Mouse (Mus musculus) midbrain, embryonic 13.5 days (tissue): ENCODE data around the gene Kif26a. TPM values are rescaled to one million over a fixed set of nuclear protein-coding genes. Genes with fewer than 3 reads are reported as not detected.
A peak's percentile ranks its signal among the peaks of the same experiment; 100 is the strongest.

Source experiments
- ATAC-seq: fragments of 200-750 bp; cut with Nextera tagmentation; 2 replicates; pipeline ENCODE4 v1.8.0; 2017; ENCODE audit warnings: mild to moderate bottlenecking, moderate TSS enrichment, moderate library complexity
- H3K27ac ChIP-seq: fragments of 300-500 bp; sonication (generic); 2 replicates; pipeline ENCODE4 v1.5.1; 2015; ENCODE audit warnings: inconsistent platforms, mild to moderate bottlenecking, moderate library complexity
- H3K27me3 ChIP-seq: fragments of 300-500 bp; sonication (generic); 2 replicates; pipeline ENCODE4 v1.6.1; 2015; ENCODE audit warnings: mild to moderate bottlenecking, inconsistent platforms
- H3K36me3 ChIP-seq: fragments of 300-500 bp; sonication (generic); 2 replicates; pipeline ENCODE4 v1.6.1; 2015; ENCODE audit warnings: mild to moderate bottlenecking, inconsistent platforms
- H3K4me1 ChIP-seq: fragments of 300-500 bp; sonication (generic); replicated peaks from 2 replicates; pipeline ENCODE4 v1.6.1; 2015; ENCODE audit warnings: inconsistent platforms
- H3K4me2 ChIP-seq: fragments of 300-500 bp; sonication (generic); replicated peaks from 2 replicates; pipeline ENCODE4 v1.6.1; 2015; ENCODE audit warnings: moderate library complexity, mild to moderate bottlenecking, inconsistent platforms
- H3K4me3 ChIP-seq: fragments of 300-500 bp; sonication (generic); replicated peaks from 2 replicates; pipeline ENCODE4 v1.5.1; 2015; ENCODE audit warnings: mild to moderate bottlenecking, inconsistent platforms
- H3K9ac ChIP-seq: fragments of 300-500 bp; sonication (generic); replicated peaks from 2 replicates; pipeline ENCODE4 v1.6.1; 2015; ENCODE audit warnings: mild to moderate bottlenecking, inconsistent platforms
- H3K9me3 ChIP-seq: fragments of 300-500 bp; sonication (generic); 2 replicates; pipeline ENCODE4 v1.6.1; 2016; ENCODE audit warnings: mild to moderate bottlenecking, inconsistent platforms
- WGBS: fragments of 180-500 bp; shearing (Covaris S2); methylation state at CpG from one replicate; pipeline ENCODE4 v1.1.7; 2015; 5-methylcytosine and 5-hydroxymethylcytosine counted together
- microRNA counts: library from miRNA; unstranded; fragments of <30 nt; microRNA quantifications from one replicate; lab custom pipeline; 2016
- microRNA-seq: library from miRNA; unstranded; fragments of <30 nt; microRNA quantifications from one replicate; pipeline ENCODE4, GENCODE M21; 2016
- polyA plus RNA-seq: library from polyadenylated mRNA; unstranded; fragments of >200 nt; fragmentation: Nextera tagmentation; extraction: Ambion mirVana; gene quantifications from 2 replicates; pipeline ENCODE4 v1.2.1, GENCODE M21; 2015

Kif26a gene
- polyA plus RNA-seq, 1 experiment from 2014 or later, result 11.4 TPM

- peaks cover 62% of the 10 kb centered on the region for H3K4me1 ChIP-seq
- no peaks in the 10 kb centered on the region for H3K36me3 ChIP-seq
- H3K9me3 ChIP-seq, result no peaks in the 10 kb centered on the region
- no peak overlapping the region for H3K9ac ChIP-seq
- H3K27ac ChIP-seq, result peak overlapping the region; percentile 45; the same call in 1 of the 2 replicates
- WGBS, result 54% methylated on average over 10 of the region's 10 CpGs
- no peak overlapping the region for H3K4me2 ChIP-seq
- H3K27me3 ChIP-seq, result peaks cover 8% of the 10 kb centered on the region; the same call in 1 of the 2 replicates
- ATAC-seq, result 0 out of 2 replicates have a peak, but pooled peaks have one; percentile 21
- no peak overlapping the region for H3K4me3 ChIP-seq
Observed at GRCm38 (mm10) chr12:112229084-112229483, 83.1 kb downstream of the Kif26a start.

- H3K4me2 ChIP-seq, result no peak overlapping the region
- no peak overlapping the region for H3K9ac ChIP-seq
- no peak for ATAC-seq
- H3K4me1 ChIP-seq, result peaks cover 66% of the 10 kb centered on the region
- no peak overlapping the region for H3K4me3 ChIP-seq
- H3K27me3 ChIP-seq, result peaks cover 6% of the 10 kb centered on the region; the same call in 1 of the 2 replicates
- no peak overlapping the region for H3K27ac ChIP-seq
- no peaks in the 10 kb centered on the region for H3K9me3 ChIP-seq
- H3K36me3 ChIP-seq, result no peaks in the 10 kb centered on the region
- 78% methylated on average over 2 of the region's 2 CpGs for WGBS
Observed at GRCm38 (mm10) chr12:112230196-112230595, 84.2 kb downstream of the Kif26a start.

MicroRNAs encoded within 50 kb of the gene (microRNA counts, 519-probe panel; counts per million panel counts)
- 1,892 counts per million, percentile 59 among the panel's probes with 10 or more counts for microRNA mmu-miR-203 (lab: Ali Mortazavi, UCI)

Small RNA genes within 50 kb of the gene (microRNA-seq; reads per million reads assigned to microRNA genes)
- gene Mir203 (594 reads per million, percentile 74 among the genes with 10 or more reads in this experiment), gene Mir3073a (not detected), gene Mir3073b (not detected)

Other genes starting within 250 kb of the Kif26a start
- gene Ppp1r13b, start 238.1 kb upstream of the Kif26a start, polyA plus RNA-seq, result 17.8 and 19.7 TPM in 2 replicates
- 697 and 714 TPM in 2 replicates for gene Atp5mpl, start 179.2 kb upstream of the Kif26a start, polyA plus RNA-seq
- gene Tdrd9, start 174.6 kb upstream of the Kif26a start, polyA plus RNA-seq, result 0.23 and 0.58 TPM in 2 replicates
- gene Rd3l, start 164.9 kb upstream of the Kif26a start, polyA plus RNA-seq, result not detected in 2 replicates
- gene Aspg, start 39.5 kb upstream of the Kif26a start, polyA plus RNA-seq, result 0.52 and 0.90 TPM in 2 replicates